Mouse (Mus musculus): ENCODE results near the gene Rassf5. TPM values are rescaled to one million over a fixed set of nuclear protein-coding genes. Genes with fewer than 3 reads are reported as not detected.
"Not testable (repeated sequence)": the region's sequence is repeated elsewhere in the genome, so short reads cannot be mapped to it uniquely, and the experiment has no call there.

The Rassf5 gene
- total RNA-seq, 2 experiments from 2014 or later, result 2.2 to 4.4 TPM

DNA sequence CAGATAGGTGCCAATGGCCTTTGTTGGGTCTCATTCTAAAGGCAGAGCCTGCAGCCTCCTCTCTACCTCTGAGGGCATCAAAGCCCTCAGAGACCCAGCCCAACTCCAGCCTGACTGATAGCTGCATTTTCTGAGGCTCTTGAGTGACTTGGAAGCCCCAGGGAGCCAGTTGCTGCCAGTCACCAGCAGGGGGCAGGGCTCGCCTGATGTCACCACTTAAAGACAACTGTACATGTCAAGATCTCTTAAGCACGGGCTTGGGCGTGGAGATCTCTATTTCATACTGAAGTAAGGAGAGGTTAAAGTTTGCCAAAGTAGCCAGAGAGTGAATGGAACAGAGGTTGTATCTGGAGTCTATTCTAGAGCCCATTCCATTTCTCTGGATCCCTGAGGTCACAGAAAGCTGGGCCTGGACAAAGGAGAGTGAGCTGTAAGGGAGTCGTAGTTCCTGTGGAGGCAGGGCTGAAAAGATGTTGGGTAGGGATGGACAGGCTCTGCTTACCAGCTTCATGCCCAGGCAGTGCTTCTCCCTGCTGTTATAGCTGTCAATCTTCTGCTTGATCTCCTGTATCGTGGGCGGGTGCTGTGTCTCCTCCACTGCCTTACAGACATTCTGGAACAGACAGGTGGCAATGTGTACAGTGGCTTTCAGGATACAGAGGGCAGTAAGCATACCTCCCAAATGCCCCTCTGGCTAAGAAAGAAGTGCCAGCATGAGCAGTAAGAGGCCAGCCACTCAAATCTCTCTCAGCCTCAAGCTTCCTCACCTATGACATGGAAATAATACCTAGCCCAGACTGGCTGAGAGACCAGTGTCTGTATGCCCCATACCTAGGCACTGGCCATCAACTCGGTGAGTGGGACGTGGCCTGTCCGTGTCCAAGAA is 63.2 kb downstream of the Rassf5 start:
- peak; percentile 77 to 90 for DNase-seq

DNA sequence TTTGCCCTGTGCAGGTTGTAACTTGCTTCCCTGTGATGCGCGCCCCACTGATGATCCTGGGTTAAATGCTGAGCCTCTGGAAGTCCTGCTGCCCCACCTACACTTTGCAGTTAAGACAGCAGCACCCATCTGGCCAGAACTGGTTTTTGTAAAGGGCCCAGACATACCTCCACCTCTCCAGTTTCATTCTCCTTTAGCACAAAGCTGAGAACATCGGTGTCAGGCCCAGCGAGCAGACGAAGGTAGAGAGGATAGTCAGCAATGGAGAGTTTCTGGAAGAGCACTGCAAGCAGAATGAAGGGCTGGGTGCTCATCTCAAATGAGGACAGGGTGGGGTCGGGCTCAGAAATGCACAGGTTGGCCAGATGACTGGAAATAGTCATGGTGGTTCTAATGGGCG is 64.7 kb downstream of the Rassf5 start:
- no peak for DNase-seq

DNA sequence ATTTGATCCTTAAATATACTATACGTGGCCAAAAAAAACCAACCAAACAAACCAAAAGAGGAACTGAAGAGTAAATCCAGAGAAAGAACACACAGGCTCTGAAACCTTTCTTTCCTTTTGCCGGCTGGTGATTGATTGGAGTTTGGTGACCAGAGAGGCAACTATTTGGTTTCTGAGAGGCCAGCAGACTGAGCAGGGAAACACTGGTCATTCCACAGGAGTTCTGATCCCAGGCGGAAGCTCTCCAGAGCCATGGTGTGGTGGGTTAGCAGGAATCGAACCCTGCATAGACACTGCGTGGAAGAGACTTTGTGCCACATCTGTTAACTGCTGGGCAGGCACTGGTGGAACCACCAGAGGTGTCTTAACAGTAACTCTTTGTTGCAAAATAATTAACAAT is 67.0 kb downstream of the Rassf5 start:
- no peak for DNase-seq

DNA sequence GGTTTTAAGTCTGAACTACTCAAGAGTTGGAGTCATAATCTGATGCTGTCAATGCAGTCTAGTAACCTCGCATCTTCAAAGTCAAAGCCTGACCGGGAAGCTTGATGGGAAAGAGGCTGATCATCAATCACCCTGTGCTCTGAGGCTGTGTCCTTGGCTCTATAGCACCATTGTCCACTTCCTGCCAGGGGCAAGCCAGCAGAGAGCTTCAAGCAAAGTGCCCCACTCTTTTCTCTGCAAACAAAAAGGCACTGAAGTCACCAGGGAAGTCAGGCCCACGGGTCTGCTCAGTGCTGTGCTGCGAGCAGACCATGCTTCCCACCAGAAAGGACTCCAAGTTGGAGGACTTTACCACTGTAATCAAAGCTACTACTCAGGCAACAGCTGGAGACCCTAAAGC is 67.8 kb downstream of the Rassf5 start:
- no peak for DNase-seq

DNA sequence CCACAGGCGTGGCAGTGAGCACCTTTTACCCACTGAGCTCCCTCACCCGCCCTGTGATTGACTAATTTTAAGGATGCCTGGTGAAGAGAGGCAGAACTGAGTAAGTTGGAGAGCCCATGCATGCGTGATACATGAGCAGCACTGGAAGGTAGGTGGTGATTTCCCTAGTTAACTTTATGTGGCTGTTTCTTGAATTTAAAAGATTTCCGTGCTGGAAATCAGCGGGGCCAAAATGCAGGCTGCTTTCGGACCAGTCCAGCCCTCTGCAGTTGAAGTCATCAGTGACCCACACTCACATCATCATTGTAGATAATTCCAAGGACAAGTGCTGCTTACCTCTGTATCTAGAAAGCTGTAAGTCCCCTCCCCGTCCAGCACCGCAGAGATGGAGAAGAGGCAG is 69.2 kb downstream of the Rassf5 start:
- DNase-seq, result no peak

DNA sequence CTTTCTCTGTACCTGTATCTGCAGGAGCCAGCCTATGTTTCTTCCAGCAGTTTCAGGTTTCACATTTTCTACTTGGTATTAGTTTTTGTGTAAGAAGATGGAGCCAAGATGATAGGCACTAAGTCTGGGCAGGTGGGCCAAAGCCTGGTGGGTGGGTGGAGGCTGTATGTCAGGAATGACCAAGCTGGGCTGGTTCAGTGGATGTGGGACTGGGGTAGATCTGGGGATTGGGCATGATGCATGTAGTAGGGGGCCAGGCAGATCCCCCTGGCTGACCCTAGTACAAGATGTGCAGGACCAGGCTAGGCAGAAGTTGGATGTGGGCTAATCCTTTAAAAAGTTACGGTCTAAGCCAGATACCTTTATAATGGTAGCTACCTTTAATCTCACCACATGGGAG is 69.9 kb downstream of the Rassf5 start:
- no peak for DNase-seq

DNA sequence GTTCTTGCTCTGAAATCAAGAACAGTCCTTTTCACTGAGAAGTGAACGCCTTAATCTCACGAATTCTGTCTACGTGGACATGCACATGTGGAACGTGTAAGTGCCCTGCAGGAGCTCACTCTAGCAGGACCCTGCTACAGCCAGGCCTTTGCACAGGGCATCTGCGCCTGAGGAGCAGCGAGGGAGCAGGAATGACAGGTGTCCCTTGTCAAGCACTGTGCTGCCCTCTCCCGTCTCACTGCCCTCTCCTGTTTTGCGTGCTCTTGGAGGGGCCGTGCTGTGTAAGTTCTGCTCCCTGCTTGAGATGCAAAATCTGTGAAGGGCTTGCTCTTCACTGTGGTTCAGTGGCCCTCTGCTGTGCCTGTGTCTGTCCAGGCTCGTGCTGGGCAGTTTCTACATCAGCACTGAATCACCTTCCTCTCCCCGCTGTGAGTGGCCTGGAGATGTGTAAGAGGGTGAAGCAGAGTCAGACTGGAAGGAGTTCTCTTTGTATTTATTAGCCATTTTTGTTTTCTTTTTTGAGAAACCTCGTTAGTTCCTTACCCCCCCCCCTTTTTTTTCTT is 70.7 kb downstream of the Rassf5 start:
- no peak for DNase-seq

DNA sequence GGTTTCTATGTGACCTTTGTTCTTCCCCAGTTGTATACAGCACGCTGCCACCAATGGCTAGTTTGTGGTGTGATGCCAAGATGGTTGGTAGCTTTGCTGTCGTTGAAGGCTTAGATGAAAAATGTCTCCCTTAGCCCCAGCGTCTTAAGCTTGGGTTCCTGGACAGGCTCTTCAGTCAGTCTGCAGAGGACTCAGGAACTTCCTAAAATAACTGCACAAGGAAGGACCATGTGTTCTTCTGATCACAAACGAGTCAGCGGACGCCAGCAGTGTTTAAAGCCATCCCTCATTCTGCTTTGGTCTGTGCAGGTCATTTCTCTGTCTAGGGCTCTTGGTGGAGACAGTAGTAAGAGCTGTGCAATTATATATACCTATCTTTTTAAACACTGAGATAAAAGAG is 71.2 kb downstream of the Rassf5 start:
- peak in 1 of 2 experiments; percentile 54 for DNase-seq

DNA sequence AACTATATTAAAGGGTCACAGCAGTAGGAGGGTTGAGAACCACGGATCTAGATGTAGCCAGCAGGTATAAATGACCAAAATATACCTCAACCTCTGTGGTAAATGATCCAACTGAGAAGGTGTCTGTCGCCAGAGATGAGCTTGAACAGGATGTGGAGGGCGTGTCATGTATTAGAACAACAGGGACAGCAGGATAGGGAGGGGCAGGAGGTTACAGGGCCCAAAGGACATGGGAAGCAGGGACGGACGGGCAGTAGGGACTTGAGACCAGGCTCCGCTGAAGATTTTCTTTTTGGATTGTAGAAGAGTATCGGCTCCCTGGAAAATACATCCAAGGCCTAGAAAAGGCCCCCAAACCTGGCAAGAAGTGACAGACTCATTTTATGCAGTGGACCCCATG is 72.1 kb downstream of the Rassf5 start:
- DNase-seq, result peak; percentile 24 to 66

DNA sequence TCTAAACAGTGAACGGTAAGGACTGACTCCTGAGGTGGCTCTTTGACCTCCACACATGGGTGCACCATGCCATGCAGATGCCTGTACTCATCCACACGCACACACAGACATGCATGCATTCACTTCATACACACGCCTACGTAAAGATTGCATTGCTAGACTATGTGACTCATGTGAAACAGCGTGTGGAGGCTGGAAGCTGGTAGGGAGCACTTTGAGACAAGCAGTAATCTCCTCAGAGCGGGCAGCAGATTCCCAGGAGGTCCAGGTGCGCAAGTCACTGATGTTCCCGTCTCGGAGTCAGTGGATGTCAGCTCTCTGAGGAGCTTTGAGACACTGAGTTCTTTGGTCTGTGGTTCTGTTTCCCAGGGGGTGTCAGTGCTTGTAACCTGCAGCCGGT is 77.4 kb downstream of the Rassf5 start:
- DNase-seq, result no peak

DNA sequence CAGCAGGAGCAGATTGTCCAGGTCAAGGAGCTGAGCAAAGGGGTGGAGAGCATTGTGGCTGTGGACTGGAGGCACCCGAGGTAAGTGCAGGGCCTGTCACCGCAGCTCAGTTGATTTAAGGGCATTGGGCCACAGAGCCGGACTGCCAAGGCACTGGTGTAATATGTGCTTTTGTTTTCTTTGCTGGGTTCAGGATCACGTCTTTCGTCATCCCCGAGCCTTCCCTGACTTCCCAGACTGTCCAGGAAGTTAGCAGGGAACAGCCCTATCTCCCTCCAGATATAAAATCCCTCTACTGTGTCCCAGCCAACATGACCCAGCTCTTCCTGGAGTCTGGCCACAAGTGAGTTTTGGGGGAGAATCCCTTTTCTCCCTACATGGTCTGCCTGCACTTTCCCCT is 80.6 kb downstream of the Rassf5 start:
- DNase-seq, result no peak

DNA sequence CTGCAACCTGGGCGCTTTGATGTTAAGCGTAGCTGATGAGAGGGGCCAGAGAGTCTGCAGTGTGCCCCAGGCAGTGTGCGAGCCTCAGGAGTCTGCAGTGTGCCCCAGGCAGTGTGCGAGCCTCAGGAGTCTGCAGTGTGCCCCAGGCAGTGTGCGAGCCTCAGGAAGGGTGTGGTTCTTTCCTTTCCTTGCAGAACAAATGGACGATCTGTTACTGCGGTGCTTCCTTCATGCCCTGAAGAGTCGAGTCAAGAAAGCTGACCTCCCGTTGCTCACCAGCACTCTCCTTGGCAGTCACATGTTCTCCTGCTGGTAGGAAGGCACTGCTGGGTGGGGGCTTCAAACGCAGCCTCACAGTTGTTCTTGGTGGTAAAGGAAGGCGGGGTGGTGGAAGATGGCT is 84.0 kb downstream of the Rassf5 start:
- peak in 1 of 2 experiments; percentile 50 for DNase-seq

DNA sequence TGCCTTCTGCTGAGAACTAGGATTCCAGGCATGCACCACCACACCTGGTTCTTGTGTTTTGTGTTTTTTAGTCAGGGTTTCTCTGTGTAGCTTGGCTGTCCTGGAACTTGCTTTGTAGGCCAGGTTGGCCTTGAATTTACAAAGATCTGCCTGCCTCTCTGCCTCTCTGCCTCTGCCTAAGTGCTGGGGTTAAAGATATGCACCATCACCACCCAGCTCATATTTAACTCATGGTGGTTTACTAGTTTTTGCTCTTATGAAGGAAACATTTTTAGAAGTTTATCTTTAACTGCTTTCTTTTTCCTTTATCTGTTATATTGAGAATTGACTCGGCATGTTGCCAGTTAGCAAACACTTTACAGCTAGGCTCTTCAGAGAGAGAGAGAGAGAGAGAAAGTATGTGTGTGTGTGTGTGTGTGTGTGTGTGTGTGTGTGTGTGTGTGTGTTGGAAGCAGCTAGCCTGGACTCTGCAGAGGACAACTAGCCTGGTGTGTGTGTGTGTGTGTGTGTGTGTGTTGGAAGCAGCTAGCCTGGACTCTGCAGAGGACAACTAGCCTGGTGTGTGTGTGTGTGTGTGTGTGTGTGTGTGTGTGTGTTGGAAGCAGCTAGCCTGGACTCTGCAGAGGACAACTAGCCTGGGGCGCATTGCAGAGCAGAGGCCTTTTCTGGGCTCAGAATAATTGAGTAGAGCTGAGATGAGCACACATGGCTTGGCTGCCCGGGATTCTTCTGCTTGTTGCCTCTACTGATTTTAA is 85.3 kb downstream of the Rassf5 start:
- not testable (repeated sequence) for DNase-seq

DNA sequence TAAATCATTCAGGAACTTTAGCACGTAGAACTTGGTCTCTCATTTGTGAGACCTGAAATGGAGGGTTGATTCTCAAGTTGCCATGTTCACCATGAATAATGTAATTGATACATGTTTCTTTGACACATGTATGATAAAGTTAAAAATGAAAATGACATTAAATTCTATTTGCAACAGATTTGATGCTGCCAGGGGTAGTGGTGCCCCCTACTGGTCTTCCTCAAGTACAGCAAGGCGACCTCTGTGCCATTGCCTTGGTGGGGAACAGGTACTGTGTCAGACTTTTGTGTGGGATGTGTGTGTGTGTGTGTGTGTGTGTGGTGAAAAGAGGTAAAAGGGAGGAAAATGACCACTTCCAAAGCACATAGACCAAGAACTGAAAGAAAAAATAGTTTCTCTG is 89.6 kb downstream of the Rassf5 start:
- DNase-seq, result peak in 1 of 2 experiments; percentile 71

DNA sequence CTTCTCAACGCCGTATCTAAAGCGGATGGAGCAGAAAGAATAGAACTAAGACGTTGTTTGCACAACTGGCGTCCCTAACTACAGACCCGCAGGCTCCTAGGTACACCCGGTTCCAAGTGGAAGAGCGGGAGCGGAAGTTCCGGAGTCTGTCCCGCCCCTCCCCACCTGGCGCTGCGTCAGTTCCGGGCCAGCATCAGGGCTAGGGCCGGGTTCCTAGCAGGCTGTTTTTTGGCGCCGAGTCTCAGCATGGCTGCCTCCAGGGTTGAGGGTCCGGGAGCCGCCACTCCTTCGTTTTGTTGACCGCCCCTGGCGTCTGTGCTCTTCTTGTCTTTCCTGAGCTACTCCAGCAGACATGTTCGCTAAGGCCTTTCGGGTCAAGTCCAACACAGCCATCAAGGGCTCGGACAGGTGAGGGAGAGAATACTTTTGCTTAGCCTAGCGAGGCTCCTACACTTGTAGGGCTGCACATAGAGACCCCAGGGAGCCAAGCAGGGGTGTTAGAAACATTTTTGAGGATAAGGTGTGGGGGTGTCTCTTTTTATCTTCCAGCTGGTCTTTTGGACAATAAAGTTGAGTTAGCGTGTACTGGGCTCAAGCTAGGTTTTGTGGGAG is 91.9 kb downstream of the Rassf5 start, which contains the start of gene Eif2d:
Gene Eif2d (plus strand): TSS at position 164 of the 612 bp plus-strand sequence.
- DNase-seq, result peak; percentile 90 to 91

DNA sequence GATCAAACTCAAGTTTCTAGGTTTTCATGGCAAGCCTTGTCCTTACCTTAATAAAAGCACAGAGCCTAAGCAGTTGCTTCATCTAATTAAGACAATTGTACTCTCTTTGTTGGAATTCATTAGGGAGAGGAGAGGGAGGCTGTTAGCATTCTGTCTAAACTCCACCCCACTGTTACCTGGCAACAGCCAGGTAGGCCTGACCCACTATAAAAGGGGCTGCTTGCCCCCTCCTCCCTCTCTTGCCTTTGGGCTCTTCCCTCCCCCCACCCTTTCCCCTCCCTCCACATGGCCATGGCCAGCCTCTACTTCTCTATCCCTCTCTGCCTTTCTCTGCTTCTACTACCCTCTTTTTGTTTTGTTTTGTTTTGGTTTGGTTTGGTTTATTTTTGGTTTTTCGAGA is 95.6 kb downstream of the Rassf5 start:
- DNase-seq, result no peak

DNA sequence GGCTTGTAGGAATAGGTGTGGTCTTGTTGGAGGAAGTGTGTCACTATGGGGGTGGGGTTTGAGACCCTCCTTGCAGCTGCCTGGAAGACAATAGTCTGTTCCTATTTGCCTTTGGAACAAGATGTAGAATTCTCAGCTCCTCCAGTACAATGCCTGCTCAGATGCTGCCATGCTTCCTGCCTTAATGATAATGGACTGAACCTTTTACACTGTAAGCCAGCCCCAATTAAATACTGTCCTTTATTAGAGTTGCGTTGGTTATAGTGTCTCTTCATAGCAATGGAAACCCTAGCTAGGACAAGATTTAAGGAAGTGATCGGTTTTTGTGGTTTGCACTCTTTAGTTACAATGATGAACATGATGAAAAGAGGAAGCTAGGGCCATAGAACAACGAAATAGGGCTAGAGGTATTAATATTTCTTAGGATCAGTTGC is 98.9 kb downstream of the Rassf5 start:
- DNase-seq, result no peak

DNA sequence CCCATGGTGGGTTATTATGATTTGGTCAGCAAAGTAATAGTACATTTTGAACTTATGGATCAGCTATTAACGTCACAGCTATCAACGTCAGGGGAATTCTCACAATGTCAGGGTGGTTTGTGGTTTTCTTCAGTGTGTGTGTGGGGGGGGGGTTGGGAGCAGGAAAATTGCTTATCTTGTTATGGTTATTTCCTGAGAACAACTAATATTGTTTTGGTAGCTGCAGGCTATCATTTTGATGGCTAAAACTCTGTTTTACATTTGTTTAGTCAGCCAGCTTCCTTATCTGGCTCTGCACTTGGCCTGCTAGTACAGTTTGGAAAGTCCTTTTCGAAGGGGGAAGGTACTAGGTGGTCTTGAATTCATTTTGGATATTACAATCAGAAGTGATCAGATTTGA is 99.8 kb downstream of the Rassf5 start:
- not testable (repeated sequence) for DNase-seq

DNA sequence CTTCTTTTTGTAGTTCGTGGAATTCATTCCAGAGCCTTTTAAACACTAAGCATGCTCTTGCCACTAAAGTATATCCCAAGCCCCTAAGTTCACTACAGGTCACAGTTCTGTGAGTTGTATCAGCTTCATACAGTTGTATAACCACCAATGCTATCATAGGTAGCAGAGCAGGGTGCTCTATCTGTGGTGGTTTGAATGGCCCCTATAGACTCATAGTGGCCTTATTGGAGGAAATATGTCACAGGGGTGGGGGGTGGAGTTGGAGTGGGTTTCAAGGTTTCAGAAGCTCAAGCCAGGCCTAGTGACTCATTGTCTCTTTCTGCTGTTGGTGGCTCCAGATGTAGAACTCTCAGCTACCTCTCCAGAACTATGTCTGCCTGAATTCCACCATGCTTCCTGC is 102.6 kb downstream of the Rassf5 start:
- no peak for DNase-seq

DNA sequence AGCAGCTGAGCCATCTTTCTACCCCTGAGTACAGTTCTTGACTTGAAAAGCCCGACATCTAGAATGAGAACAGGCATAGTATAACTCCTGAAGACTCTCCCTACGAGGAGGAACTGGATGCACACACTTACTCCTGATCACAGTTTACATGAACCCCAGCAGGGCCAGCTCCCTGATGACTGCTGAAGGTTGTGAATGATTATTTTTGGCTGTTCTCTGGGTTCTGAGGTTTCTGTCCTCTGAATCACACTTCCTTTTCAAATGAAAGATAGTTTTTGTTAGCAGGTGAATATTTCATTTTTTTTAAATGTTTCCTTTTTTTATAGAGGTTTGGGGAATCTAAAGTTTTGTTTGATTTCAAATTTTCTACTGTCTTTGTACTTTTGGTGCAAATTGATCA is 103.6 kb downstream of the Rassf5 start:
- no peak for DNase-seq

DNA sequence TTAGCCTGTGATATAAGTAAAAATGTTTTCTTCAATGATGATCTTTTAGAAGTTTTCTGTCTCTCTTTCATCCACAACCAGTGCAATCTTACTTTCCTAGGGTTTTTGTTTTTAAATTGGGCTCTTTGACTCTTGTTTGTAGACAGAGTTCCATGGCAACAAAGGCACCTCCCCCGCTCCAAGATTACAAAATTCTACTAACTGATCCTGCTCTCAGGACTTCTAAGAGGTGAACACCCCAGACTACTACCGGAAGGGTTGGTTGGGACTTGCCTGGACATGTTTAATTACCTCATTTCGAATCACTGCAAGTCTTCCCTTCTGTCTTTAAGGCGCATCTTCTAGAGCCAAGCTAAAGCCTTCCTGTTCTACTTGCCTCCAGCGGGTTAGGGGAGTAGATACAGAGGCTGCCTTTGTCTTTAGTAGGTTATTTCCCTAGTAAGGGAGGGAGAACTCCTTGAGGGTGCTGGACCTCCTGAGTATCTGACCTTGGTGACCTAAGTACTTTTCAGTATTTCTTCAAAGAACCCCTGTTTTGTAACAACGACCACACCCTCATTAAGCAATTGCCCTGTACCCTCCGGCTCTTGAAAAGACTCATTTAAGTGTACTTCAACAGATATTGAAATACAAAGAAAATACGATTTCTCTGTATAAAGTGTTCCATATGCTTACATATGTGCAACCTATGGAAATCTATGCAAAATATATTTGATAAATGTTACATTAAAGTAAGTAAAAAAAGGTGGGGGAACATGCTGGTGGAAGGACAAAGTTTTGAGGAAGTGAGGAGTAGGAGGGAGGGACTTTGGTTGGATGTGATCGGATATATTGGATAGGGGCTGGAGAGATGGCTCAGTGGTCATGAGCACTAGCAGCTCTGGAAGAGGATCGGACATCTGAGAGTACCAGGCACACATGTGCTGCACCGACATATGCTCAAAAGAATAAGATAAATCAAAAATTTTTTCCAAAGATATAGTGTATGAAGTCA is 105.7 kb downstream of the Rassf5 start:
- DNase-seq, result peak in 1 of 2 experiments; percentile 36

All from heart, adult 18-20 months (tissue).